Mouse (Mus musculus): ENCODE data around the gene Stxbp5. TPM values are rescaled to one million over a fixed set of nuclear protein-coding genes. Genes with fewer than 3 reads are reported as not detected.

Gene Stxbp5
- total and polyA plus RNA-seq, 3 experiments = 12.3 to 82.2 (median 19.6) TPM

DNA sequence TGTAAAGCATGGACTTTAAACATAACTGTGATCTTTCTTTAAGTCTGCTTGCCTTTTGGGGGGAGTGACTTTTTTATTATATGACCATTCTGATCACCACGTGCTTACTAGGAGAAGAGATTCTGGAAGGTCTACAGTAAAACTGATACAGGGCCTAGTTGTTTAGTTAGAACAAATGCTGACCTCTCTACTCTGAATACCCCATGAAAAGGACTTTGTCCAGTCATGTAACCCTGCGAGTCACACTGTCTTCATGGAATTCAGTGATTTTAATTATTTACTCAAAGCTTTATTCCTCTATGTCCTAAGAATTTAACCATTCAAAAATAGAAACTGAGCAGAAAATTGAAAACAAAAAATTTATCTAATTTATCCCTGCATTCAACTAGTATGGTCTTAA is 93.3 kb downstream of the Stxbp5 start:
- no peak overlapping the region for H3K9ac ChIP-seq (ENCODE audit: control insufficient read depth, low read depth, low read length, poor library complexity, severe bottlenecking)
- DNase-seq (ENCODE audit: low read depth, low spot score) = no peak
- H3K9me3 ChIP-seq (replicated peaks; ENCODE audit: insufficient read depth, low read length) = no peaks in the 10 kb centered on the region
- no peak overlapping the region for H3K27ac ChIP-seq (ENCODE audit: control insufficient read depth, low read depth, low read length)
- no peaks in the 10 kb centered on the region for H3K27me3 ChIP-seq (ENCODE audit: control insufficient read depth in 1 of 2, insufficient read depth in 2 of 2, low read length in 2 of 2)
- peaks cover 0 to 3% of the 10 kb centered on the region in 2 experiments; a peak in 2 of 4 replicates for H3K36me3 ChIP-seq (ENCODE audit: control insufficient read depth in 1 of 2, insufficient read depth in 2 of 2, low read length in 2 of 2)
- no peaks in the 10 kb centered on the region for H3K4me1 ChIP-seq (ENCODE audit: control insufficient read depth in 1 of 2, insufficient read depth in 2 of 2, low read length in 2 of 2)
- H3K4me3 ChIP-seq (ENCODE audit: control insufficient read depth in 1 of 2, insufficient read depth in 1 of 2, low read depth in 2 of 2, low read length in 2 of 2) = no peak overlapping the region
- no peak for TF ChIP-seq KAT2A (conservative IDR thresholded peaks at IDR 0.05; ENCODE audit: low read depth, low read length)
- TF ChIP-seq ETS1 (IDR thresholded peaks at IDR 0.05; ENCODE audit: low read depth, low read length) = no peak
- no peak for TF ChIP-seq E2F4 (IDR thresholded peaks at IDR 0.05; ENCODE audit: borderline replicate concordance, low read depth, low read length)
- no peak for TF ChIP-seq NRF1 (IDR thresholded peaks at IDR 0.05; ENCODE audit: insufficient read depth, low read depth, low read length, poor library complexity, severe bottlenecking)
- no peak for TF ChIP-seq MAFK (IDR thresholded peaks at IDR 0.05; ENCODE audit: borderline replicate concordance, low read depth, low read length)
- TF ChIP-seq EP300 (IDR thresholded peaks at IDR 0.05; ENCODE audit: low read depth in 1 of 2, low read length in 2 of 2) = no peak
- TF ChIP-seq POLR2AphosphoS5 (IDR thresholded peaks at IDR 0.05; ENCODE audit: borderline replicate concordance, low read depth, low read length) = no peak
- no peak for TF ChIP-seq MYB (IDR thresholded peaks at IDR 0.05; ENCODE audit: low read depth, low read length)
- no peak for TF ChIP-seq USF1 (IDR thresholded peaks at IDR 0.05; ENCODE audit: low read depth, low read length)
- TF ChIP-seq GABPA (IDR thresholded peaks at IDR 0.05; ENCODE audit: low read depth, low read length) = no peak
- TF ChIP-seq ZKSCAN1 (IDR thresholded peaks at IDR 0.05; ENCODE audit: low read depth, low read length) = no peak
- TF ChIP-seq RCOR1 (IDR thresholded peaks at IDR 0.05; ENCODE audit: low read depth, low read length) = no peak
- no peak for TF ChIP-seq CHD2 (IDR thresholded peaks at IDR 0.05; ENCODE audit: low read length)
- no peak for TF ChIP-seq ZNF384 (IDR thresholded peaks at IDR 0.05; ENCODE audit: low read depth, low read length)
- no peak for TF ChIP-seq MAZ (IDR thresholded peaks at IDR 0.05; ENCODE audit: low read depth, low read length)
- no peak for TF ChIP-seq JUND (IDR thresholded peaks at IDR 0.05; ENCODE audit: low read depth, low read length)
- no peaks in the 10 kb centered on the region for H3K79me2 ChIP-seq (ENCODE audit: control insufficient read depth, insufficient read depth, low read length, poor library complexity)

DNA sequence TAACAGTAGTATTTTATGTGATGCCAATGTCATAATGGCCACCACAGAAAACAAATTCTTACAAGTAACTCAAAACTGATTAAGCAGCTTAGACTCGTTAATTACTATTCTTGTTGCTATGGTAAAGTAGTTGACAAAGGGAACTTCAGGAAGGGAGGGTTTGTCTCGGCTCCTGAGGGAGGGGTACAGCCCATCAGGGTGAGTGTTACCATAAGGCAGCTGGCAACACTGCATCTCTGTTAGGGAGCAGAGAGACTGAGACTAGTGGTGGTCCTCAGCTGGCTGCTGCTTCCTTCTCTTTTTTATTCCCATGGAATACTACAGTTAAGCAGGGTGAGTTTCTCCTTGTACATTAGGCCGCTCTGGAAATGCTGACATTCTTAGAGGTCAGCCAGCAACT is 95.5 kb downstream of the Stxbp5 start:
- Histone ChIP-seq H3K36me3 (ENCODE audit: control insufficient read depth in 1 of 2, insufficient read depth in 2 of 2, low read length in 2 of 2) (no peaks in the 10 kb centered on the region; a peak in 2 of 4 replicates), H3K79me2 (ENCODE audit: control insufficient read depth, insufficient read depth, low read length, poor library complexity) (no peaks in the 10 kb centered on the region), H3K4me1 (ENCODE audit: control insufficient read depth in 1 of 2, insufficient read depth in 2 of 2, low read length in 2 of 2) (no peaks in the 10 kb centered on the region), H3K4me3 (ENCODE audit: control insufficient read depth in 1 of 2, insufficient read depth in 1 of 2, low read depth in 2 of 2, low read length in 2 of 2) (no peak overlapping the region), H3K9me3 (replicated peaks; ENCODE audit: insufficient read depth, low read length) (no peaks in the 10 kb centered on the region), H3K27me3 (ENCODE audit: control insufficient read depth in 1 of 2, insufficient read depth in 2 of 2, low read length in 2 of 2) (no peaks in the 10 kb centered on the region), H3K27ac (ENCODE audit: control insufficient read depth, low read depth, low read length) (no peak overlapping the region), H3K9ac (ENCODE audit: control insufficient read depth, low read depth, low read length, poor library complexity, severe bottlenecking) (no peak overlapping the region)
- no peak for DNase-seq (ENCODE audit: low read depth, low spot score)
- TF ChIP-seq GABPA (IDR thresholded peaks at IDR 0.05; ENCODE audit: low read depth, low read length) (no peak), EP300 (IDR thresholded peaks at IDR 0.05; ENCODE audit: low read depth in 1 of 2, low read length in 2 of 2) (no peak), USF2 (IDR thresholded peaks at IDR 0.05; ENCODE audit: borderline replicate concordance in 1 of 2, insufficient read depth in 1 of 2, low read depth in 1 of 2, low read length in 2 of 2) (no peak), UBTF (IDR thresholded peaks at IDR 0.05; ENCODE audit: borderline replicate concordance, insufficient read depth, low read depth, low read length) (no peak), ZNF384 (IDR thresholded peaks at IDR 0.05; ENCODE audit: low read depth, low read length) (no peak), CTCF (IDR thresholded peaks at IDR 0.05 in 2 of 3, conservative IDR thresholded peaks at IDR 0.05 in 1 of 3; ENCODE audit: control insufficient read depth in 1 of 3, insufficient read depth in 1 of 3, low read depth in 2 of 3, low read length in 3 of 3, poor library complexity in 1 of 3, severe bottlenecking in 1 of 3) (no peak), POLR2AphosphoS5 (IDR thresholded peaks at IDR 0.05; ENCODE audit: borderline replicate concordance, low read depth, low read length) (no peak), MAZ (IDR thresholded peaks at IDR 0.05; ENCODE audit: low read depth, low read length) (no peak)

Measured in MEL (cell line).